Mouse (Mus musculus) C3H10T1/2 (cell line): ENCODE results near the gene 4933402N03Rik. TPM values are rescaled to one million over a fixed set of nuclear protein-coding genes. Genes with fewer than 3 reads are reported as not detected.

Experiments used
- polyA plus RNA-seq, 2 experiments: library from polyadenylated mRNA; unstranded; fragments of >200 nt; fragmentation: generic; extraction: Trizol; gene quantifications; one replicate each; pipeline ENCODE4 v1.2.1; 2012; ENCODE audit warnings: missing spikeins in 2 of 2

4933402N03Rik gene
- polyA plus RNA-seq = not detected

GRCm38 (mm10) chr7:131146214-131146613 is at the start of gene 4933402N03Rik:
4933402N03Rik (minus strand) TSS chr7:131146314.

GRCm38 (mm10) chr7:131174121-131174520 is 28.0 kb upstream of the 4933402N03Rik start, which contains the start of gene 5430419D17Rik:
5430419D17Rik (plus strand) TSS chr7:131174402.

Other genes starting within 250 kb of the 4933402N03Rik start
- gene Htra1, start 210.2 kb downstream of the 4933402N03Rik start, polyA plus RNA-seq = 10 to 100 TPM in 1 of 2 experiments, 1 to 10 TPM in 1; 2.4 to 10.6 TPM
- not detected for gene Dmbt1, start 114.3 kb downstream of the 4933402N03Rik start, polyA plus RNA-seq
- gene 5430419D17Rik, start 28.1 kb upstream of the 4933402N03Rik start, polyA plus RNA-seq = under 1 TPM; 0.01 to 0.02 TPM
- not detected for gene Cuzd1, start 176.0 kb upstream of the 4933402N03Rik start, polyA plus RNA-seq
- gene Fam24b, start 183.2 kb upstream of the 4933402N03Rik start, polyA plus RNA-seq = under 1 TPM in 1 of 2 experiments, not detected in 1; 0.15 TPM
- gene Fam24a, start 187.6 kb upstream of the 4933402N03Rik start, polyA plus RNA-seq = not detected
- 1 to 10 TPM; 1.1 to 3.5 TPM for gene 2310057M21Rik, start 216.4 kb upstream of the 4933402N03Rik start, polyA plus RNA-seq
- gene Pstk, start 224.8 kb upstream of the 4933402N03Rik start, polyA plus RNA-seq = 10 to 100 TPM; 11.3 to 29.2 TPM